Mouse (Mus musculus) cortical plate, adult 2 months (tissue): ENCODE measurements around the gene Col16a1. TPM values are rescaled to one million over a fixed set of nuclear protein-coding genes. Genes with fewer than 3 reads are reported as not detected.

Source experiments
- H3K27ac ChIP-seq: fragments of 200-500 bp; 2 replicates; pipeline ENCODE4 v1.5.1; 2012; ENCODE audit warnings: low read length, control low read depth, inconsistent platforms; ENCODE audit not compliant: insufficient read depth
- H3K4me1 ChIP-seq: fragments of 200-500 bp; 2 replicates; pipeline ENCODE4 v1.6.1; 2011; ENCODE audit warnings: low read length; ENCODE audit not compliant: control insufficient read depth, insufficient read depth
- H3K4me3 ChIP-seq: fragments of 200-500 bp; 2 replicates; pipeline ENCODE4 v1.5.1; 2011; ENCODE audit warnings: mild to moderate bottlenecking, low read length, control low read depth; ENCODE audit not compliant: insufficient read depth
- CTCF ChIP-seq: fragments of 200-500 bp; IDR thresholded peaks from 2 replicates; pipeline ENCODE4 v1.5.1; 2011; ENCODE audit warnings: mild to moderate bottlenecking, control low read depth, low read length; ENCODE audit not compliant: insufficient read depth; ENCODE audit errors: extremely low read depth
- POLR2A ChIP-seq: fragments of 200-500 bp; IDR thresholded peaks from 2 replicates; pipeline ENCODE4 v1.6.1; 2011; ENCODE audit warnings: mild to moderate bottlenecking, low read length, control low read depth; ENCODE audit not compliant: insufficient read depth; ENCODE audit errors: extremely low read depth
- polyA plus RNA-seq: library from polyadenylated mRNA; depleted of rRNA; stranded (reverse); fragments of >200 nt; gene quantifications from 2 replicates; pipeline ENCODE4 v1.2.3, GENCODE M21; 2012

Col16a1 gene
- polyA plus RNA-seq, 1 experiment, result 41.0 TPM

DNA sequence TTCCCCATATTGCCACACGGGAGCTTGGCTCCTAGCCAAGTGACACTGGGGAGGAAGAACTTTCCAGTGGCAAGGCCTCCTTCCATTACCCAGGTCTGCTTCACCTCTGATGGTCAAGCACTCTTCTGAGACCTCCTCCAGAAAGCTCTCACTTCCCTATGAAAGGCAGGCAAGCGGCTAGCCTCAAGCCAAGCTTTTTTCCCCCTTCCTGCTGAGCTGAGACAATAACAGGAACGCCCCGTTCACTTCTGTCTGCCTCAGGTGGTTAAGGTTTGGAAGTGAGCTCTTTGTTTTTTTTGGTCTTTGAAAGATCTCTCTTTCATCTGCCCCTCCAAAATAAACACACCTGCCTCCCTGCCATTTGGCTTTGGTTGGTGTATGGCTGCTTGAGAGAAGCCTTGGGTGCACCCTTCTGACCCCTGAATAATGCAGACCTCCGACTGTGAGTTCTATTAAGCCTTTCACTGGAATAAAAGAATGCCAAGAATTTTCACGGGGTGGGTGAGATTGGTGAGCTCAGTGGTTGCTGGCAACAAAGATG, 54.5 kb downstream of the Col16a1 start, which contains the start of gene Pef1:
Pef1 (plus strand) TSS at position 448 of the 541 bp plus-strand sequence.
- Histone ChIP-seq H3K4me3 (no peak within 1 kb of the TSS), H3K27ac (no peak within 1 kb of the TSS), H3K4me1 (no peaks in the 10 kb centered on the region)
- TF ChIP-seq CTCF (no peak), POLR2A (no peak)

DNA sequence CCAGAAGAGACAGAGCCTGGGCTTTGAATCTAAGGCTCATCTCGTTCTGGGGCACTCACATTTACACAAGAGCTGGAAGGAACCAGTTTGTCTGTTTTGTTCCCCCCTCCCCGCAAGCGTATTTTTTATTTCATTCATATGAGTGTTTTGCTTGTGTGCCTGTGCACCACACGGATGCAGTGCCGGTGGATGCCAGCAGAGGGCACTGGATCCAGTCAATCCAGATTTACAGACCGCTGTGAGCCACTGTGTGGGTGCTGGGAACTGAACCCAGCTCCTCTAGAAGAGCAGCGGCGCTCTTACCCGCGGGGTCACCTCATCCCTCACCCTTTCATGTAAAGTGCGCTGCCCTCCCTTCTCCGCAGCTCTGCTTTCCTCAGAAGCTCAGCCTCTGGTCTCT, 56.0 kb downstream of the Col16a1 start:
- H3K27ac ChIP-seq, result no peak overlapping the region
- H3K4me1 ChIP-seq, result peaks cover 3% of the 10 kb centered on the region; the same call in 1 of the 2 replicates
- TF ChIP-seq CTCF, result 0 out of 2 replicates have a peak, but pooled peaks have one; percentile 0
- no peak for TF ChIP-seq POLR2A
- no peak overlapping the region for H3K4me3 ChIP-seq

DNA sequence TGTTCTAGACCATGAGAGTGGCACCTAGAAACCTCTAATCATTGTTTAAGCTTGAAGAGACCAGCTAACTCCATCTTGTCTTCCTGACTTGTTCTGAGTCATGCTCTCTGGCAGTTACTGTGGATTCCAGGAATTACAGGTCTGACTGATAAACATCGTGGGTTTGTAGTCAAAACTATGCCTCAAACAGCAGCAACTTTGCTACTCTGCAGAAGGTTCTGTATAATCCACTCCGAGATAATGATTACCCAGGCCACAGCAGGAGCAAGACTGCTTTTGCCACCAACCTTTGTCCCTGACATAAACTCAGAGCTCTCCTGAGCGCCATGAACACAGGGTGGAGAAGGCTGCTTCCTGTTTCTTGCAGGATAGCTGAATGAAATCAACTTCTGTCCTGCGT, 56.9 kb downstream of the Col16a1 start:
- H3K4me1 ChIP-seq, result peaks cover 4% of the 10 kb centered on the region
- H3K4me3 ChIP-seq, result no peak overlapping the region
- H3K27ac ChIP-seq, result no peak overlapping the region
- TF ChIP-seq POLR2A, result no peak
- TF ChIP-seq CTCF, result no peak

DNA sequence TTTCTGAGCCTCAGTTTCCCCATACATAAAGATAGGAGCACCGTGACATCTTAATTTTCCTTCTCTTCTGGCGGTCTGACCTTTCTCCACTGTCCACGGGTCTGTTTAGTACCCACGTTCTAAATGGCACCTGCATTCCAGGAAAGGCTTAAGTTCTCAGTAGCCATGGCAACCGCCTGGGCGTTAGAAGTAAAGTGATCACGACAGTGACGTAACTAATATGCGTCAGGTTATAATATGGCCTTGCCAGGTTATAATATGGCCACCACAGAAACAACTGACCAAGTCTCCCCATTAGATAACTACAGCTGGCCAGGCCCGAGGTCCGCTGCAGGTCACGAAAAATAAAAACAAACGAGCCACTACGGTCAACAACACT, 59.4 kb downstream of the Col16a1 start:
- peak overlapping the region; percentile 91 for H3K4me3 ChIP-seq
- H3K4me1 ChIP-seq, result peaks cover 7% of the 10 kb centered on the region
- no peak overlapping the region for H3K27ac ChIP-seq
- TF ChIP-seq CTCF (no peak), POLR2A (no peak)

DNA sequence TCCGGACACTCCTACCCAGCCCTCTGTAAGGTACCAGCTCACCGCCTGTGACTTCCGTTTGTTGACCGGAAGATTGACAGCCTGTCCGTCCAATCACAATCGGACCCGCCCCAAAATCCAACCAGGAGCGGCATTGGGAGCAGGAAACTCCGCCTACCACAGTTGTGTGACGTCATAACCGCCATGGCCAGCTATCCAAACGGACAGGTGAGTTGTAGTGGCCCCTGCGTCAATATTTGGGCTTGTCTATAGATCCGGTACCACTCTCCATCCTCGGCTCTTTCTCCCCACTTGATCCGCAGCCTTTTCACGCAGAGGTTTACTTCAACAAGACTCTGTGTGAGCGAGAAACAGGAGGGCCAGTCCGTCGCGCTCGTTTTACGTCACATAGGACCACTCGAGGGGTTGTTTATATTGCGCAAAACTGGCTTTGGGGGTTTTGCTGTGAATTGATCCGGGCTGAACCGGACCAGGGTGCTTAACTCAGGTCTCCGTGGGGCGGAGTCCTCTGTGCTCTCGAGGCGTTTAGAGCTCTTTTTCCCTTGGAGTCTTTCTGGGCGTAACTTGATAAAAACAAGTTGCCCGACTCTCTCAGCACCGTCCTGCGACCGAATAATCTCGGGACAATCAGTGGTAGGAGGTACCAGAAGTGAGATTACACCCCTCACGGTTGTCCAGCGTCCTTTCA, 59.9 kb downstream of the Col16a1 start:
- H3K4me3 ChIP-seq, result peak overlapping the region; percentile 91
- H3K4me1 ChIP-seq, result peaks cover 7% of the 10 kb centered on the region
- peak overlapping the region; percentile 76; the same call in 1 of the 2 replicates for H3K27ac ChIP-seq
- TF ChIP-seq CTCF (no peak), POLR2A (peak; percentile 83)

DNA sequence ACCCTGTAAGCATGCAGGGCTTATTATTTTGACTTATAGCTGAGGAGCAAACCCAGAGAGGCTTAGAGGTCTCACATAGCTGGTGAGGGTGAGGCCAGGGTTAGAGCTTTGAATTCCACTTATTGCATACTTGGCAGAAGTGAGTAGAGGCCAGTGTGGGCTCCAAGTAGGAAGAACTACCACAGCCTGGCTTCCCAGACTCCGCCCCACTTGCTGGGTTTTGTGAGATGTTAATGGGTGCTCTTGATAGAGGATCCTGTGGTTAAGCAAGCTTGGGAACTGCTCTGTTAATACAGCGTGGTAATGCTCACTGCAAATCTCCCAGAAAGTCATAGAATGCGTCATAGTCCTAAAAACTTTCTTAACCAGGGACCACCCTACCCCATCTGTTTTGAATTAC, 61.3 kb downstream of the Col16a1 start:
- TF ChIP-seq POLR2A, result no peak
- no peak for TF ChIP-seq CTCF
- Histone ChIP-seq H3K4me1 (peaks cover 7% of the 10 kb centered on the region), H3K27ac (no peak overlapping the region), H3K4me3 (no peak overlapping the region; the same call in 1 of the 2 replicates)

DNA sequence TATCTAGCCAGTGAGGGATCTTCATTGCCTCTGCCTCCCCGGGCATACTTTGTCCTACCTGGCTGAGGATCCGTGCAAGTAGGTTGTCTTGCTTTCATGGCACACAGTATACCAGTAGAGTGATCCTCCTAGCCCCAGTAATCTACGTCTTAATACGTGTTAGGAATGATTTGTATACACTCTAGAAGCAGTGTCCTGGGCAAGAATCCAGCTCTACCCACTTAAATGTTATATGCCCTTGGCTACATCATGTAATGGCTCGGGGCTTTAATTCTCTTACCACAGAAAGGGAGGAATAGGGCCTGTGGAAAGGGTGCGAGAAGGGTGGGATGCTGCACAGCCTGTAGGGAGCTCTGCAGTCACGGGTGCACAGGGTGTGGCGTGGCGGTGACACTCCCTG, 62.0 kb downstream of the Col16a1 start:
- TF ChIP-seq POLR2A, result no peak
- TF ChIP-seq CTCF, result no peak
- Histone ChIP-seq H3K4me1 (peaks cover 7% of the 10 kb centered on the region), H3K27ac (peak overlapping the region; percentile 46; the same call in 1 of the 2 replicates), H3K4me3 (peak overlapping the region; percentile 7; the same call in 1 of the 2 replicates)

DNA sequence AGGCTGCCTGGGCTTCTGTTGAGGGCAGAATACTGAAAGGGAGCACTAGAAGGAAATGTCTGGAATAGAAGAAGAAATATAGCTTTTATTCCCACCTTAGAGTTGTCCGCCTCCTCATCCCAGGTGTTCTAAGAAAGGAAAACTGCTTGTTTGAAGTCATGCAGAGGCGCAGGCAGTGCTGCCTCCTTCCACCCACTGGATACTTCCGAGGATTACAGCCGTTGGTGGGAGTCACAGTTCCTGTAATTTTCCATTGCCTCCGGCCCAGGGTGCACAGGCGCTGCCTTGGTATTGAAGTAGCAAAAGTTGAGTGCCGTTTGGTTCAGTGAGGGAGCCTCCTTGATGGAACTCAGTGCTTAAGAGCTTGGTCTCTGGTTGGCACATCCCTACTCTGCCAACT, 62.5 kb downstream of the Col16a1 start:
- TF ChIP-seq POLR2A, result no peak
- TF ChIP-seq CTCF, result no peak
- Histone ChIP-seq H3K4me1 (peaks cover 7% of the 10 kb centered on the region), H3K27ac (peak overlapping the region; percentile 46; the same call in 1 of the 2 replicates), H3K4me3 (no peak overlapping the region; the same call in 1 of the 2 replicates)

DNA sequence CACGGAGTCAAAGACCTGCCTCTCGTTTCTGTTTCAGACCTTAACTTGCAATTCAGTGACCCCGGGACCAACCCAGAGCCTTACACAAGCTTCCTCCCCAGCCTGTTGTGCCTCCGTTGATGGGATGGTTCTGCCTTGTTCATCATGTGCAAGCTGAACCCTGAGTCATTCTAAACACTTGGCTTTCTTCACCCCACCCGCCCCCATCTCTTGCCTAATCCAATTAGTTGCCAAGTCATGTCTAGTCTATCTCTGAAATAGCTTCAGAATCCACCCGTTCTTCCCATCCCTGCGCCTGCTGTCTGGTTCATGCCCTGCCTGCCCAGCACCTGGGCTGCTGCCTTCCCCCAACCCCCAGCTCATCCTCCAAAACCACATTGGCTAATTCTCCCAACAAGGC, 64.7 kb downstream of the Col16a1 start:
- Histone ChIP-seq H3K4me3 (no peak overlapping the region), H3K27ac (no peak overlapping the region), H3K4me1 (peaks cover 7% of the 10 kb centered on the region)
- TF ChIP-seq CTCF (no peak), POLR2A (no peak)

DNA sequence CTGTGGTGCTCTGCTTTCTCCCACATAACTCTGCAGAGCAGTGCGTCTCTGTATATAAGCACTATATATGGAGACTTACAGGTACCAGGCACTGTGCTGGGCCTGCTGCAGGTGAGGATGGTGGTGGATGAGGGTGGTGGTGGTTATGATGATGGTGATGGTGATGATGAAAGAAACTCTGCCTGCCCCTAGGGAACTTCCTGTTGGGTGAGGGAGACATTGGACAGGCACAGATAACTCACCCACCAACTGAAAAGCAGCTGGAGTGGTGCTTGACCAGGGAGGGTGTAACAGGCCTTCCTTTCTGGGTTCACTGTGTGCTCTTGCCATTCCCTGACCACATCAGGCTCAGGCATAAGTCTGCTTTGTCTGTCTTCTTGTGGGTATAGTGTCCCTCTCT, 65.1 kb downstream of the Col16a1 start:
- no peak overlapping the region for H3K27ac ChIP-seq
- H3K4me1 ChIP-seq, result peaks cover 7% of the 10 kb centered on the region
- TF ChIP-seq CTCF (no peak), POLR2A (no peak)
- no peak overlapping the region for H3K4me3 ChIP-seq
